Mouse (Mus musculus) left cerebral cortex, adult 11 months (tissue): ENCODE measurements at regions not wholly inside any gene's neighbourhood (a gene's known extent, or its start where the extent isn't known, plus 50 kb on each side); places are given as distances from the start of the nearest gene placed in this dataset.

ENCODE experiments used
- DNase-seq: peaks from one replicate; pipeline ENCODE4 v3.0.0; 2022; ENCODE audit warnings: low spot score

DNA sequence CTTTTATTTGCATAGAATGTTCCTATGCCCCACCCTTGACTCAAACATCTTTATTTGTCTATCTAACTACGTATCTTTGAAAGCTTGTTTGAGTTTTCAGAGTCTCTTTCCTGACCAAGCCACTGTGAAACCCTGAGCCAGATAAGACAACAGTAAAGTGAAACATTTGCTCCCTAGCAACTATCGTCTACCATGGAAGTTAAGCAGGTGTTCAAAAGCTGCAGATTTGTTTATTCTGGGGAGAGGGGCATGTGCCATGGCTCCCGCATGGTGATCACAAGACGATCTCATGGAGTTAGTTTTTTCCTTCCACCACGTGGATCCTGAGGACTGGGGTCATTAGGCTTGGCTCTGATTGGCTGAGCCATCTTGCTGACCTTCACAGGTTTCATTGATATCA, 55.5 kb downstream of the Gm9972 start:
- no peak for DNase-seq

DNA sequence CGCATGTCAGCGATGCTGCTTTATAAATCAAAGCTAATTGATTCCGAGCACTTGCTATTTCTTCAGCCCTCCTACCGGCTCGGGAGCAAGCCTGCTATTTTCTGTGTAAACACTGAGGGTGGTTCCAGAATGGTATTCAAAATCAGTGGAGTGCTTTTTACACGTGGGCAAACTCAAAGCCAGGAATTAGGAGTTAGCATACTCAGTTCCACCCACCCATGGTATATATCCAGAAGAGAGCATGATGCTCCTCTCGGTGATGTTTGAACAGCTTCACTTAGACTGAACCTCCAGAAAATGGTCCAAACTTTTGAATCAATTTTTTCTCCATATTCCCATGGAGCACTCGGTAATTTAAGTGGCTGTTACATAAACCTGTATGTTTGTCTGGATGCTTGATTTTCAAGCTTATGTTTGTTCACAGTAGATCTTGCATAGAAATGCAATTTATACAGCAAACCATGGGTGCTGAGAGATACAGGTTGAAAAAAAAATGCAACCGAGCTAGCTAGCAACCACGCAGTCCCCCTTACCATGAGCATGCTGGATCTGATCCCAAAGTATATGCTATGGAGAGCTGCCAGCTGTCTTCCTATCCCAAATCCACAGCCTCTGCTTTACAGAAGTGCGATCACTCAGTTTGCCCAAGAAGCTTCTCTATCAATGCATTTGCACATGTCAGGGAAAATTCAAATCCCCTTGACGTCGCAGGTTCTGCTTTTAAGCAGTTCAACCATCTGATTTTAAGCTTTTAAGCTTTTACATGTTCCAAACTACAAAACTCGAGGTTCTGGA, 56.8 kb downstream of the Gm9972 start:
- peak; percentile 47 for DNase-seq

DNA sequence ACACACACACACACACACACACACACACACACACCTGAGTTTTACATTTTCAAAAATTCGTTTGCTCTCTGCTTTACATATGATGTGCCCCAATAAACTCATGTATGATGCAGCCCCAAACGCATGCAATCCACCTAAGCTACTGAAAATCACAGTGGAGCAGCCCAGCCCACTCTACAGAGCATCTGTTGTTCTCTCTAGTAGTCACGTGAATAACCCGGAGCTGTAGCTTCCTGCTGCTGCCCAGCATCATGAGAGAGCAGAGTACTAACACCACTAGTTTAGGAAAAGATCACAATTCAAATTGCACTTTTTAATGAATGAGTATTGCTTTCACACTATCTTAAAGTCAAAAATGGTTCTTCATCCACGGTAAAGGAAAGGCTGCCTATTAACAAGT, 56.7 kb upstream of the Atp10b start:
- no peak for DNase-seq

DNA sequence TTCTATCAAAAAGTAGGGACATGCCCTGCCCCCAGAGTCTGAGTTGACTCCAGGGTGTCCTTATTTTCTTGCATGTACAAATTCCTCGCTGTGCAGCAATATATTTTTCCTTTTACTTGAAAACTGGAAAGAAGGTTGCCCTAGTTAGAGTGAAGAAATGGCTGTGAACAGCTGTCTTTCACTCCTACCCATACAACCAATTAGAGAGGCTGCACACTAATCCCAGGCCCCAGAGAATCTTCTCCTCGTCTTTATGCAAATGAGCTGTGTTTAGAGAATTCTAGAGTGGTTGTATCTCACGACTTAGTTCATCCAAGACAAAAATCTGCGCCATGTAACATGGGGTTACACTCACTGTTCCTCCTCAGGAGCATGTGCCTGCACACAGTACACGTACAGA, 53.7 kb upstream of the Atp10b start:
- DNase-seq: peak; percentile 10

DNA sequence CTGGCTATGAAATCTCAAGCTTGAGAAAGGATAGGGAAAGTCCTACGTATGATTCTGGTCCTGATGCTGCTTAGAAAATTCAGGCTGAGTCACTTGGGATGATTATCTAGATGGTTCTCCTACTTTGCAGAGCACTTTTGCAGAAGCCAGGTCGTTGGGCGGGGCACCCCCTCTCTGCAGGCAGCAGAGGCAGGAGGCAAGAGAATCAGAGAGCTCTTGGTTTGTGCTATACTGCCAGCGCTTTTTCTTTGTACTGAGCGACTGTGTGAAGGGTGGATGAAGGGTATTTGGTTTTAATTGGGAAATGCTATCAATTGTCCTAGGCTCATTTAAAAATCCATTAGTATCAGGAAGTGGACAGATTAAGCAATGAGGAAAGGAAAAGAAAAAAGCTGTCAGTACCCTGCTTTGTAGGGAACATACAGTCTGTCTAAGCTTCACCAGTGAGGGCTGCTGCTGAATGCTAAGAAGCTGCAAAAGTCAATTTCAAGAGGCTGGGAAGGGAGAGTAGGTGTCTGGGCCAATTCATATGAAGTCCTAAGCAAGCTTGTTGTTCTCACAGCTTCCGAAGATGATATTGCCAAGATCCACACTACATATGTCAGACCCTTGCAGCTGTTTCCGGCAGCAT, 50.8 kb upstream of the Atp10b start:
- DNase-seq: peak; percentile 22
